Mouse (Mus musculus): ENCODE data around the gene Igsf9b. TPM values are rescaled to one million over a fixed set of nuclear protein-coding genes. Genes with fewer than 3 reads are reported as not detected.
A peak's percentile ranks its signal among the peaks of the same experiment; 100 is the strongest.

Gene Igsf9b
- polyA plus RNA-seq, 1 experiment from 2014 or later: 1.4 TPM

- DNase-seq (ENCODE audit: low spot score) (no peak), ATAC-seq (no peak)
- TF ChIP-seq EP300 (IDR thresholded peaks at IDR 0.05): no peak
- TF ChIP-seq CTCF (IDR thresholded peaks at IDR 0.05): no peak
- Histone ChIP-seq H3K9me3 (ENCODE audit: low read length) (no peaks in the 10 kb centered on the region), H3K4me2 (replicated peaks; ENCODE audit: low read depth, low read length) (no peak overlapping the region), H3K36me3 (ENCODE audit: insufficient read depth, low read length) (no peaks in the 10 kb centered on the region), H3K27ac (ENCODE audit: low read length) (no peak overlapping the region), H3K4me1 (ENCODE audit: insufficient read depth, low read depth, low read length) (no peaks in the 10 kb centered on the region), H3K9ac (replicated peaks; ENCODE audit: low read depth) (no peak overlapping the region), H3K27me3 (replicated peaks; ENCODE audit: insufficient read depth, low read length) (no peaks in the 10 kb centered on the region), H3K4me3 (ENCODE audit: low read depth, low read length) (no peak overlapping the region)
- 84% methylated on average over 7 of the region's 7 CpGs for whole genome bisulfite sequencing
Observed at GRCm38 (mm10) chr9:27322277-27322676, 23.3 kb downstream of the Igsf9b start.

DNA sequence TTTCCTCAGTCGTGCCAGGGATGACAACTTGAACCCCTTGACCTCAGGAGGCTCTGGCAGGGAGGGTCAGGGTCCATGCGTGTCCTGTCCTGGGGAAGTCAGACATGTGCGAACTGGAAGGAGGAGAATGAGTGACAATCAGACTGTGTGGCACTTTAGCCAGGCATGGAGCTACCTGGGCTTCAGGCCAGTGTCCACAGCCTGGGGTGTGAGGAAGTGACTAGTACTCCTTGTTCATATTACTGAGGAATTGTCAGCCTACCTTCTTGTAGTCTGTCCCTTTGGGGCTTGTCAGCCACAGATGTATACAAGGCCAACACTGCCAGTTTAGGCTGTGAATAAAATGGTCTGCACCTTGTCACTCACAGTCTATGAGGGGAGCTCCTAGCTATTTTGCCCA, 24.4 kb downstream of the Igsf9b start:
- Histone ChIP-seq H3K4me1 (ENCODE audit: insufficient read depth, low read depth, low read length) (no peaks in the 10 kb centered on the region), H3K4me2 (replicated peaks; ENCODE audit: low read depth, low read length) (no peak overlapping the region), H3K27me3 (replicated peaks; ENCODE audit: insufficient read depth, low read length) (no peaks in the 10 kb centered on the region), H3K27ac (ENCODE audit: low read length) (no peak overlapping the region), H3K4me3 (ENCODE audit: low read depth, low read length) (no peak overlapping the region), H3K9ac (replicated peaks; ENCODE audit: low read depth) (no peak overlapping the region), H3K36me3 (ENCODE audit: insufficient read depth, low read length) (no peaks in the 10 kb centered on the region), H3K9me3 (ENCODE audit: low read length) (no peaks in the 10 kb centered on the region)
- TF ChIP-seq CTCF (IDR thresholded peaks at IDR 0.05): no peak
- TF ChIP-seq EP300 (IDR thresholded peaks at IDR 0.05): no peak
- no peak for ATAC-seq
- no peak for DNase-seq (ENCODE audit: low spot score)
- WGBS: 64% methylated on average over 3 of the region's 3 CpGs

- H3K4me1 ChIP-seq (ENCODE audit: insufficient read depth, low read depth, low read length): no peaks in the 10 kb centered on the region
Observed at GRCm38 (mm10) chr9:27325920-27326319, 26.9 kb downstream of the Igsf9b start.

GRCm38 (mm10) chr9:27327558-27327957, 28.6 kb downstream of the Igsf9b start:
- Histone ChIP-seq H3K27ac (ENCODE audit: low read length) (no peak overlapping the region), H3K9ac (replicated peaks; ENCODE audit: low read depth) (no peak overlapping the region), H3K36me3 (ENCODE audit: insufficient read depth, low read length) (no peaks in the 10 kb centered on the region), H3K4me3 (ENCODE audit: low read depth, low read length) (no peak overlapping the region), H3K4me2 (replicated peaks; ENCODE audit: low read depth, low read length) (no peak overlapping the region), H3K9me3 (ENCODE audit: low read length) (no peaks in the 10 kb centered on the region), H3K4me1 (ENCODE audit: insufficient read depth, low read depth, low read length) (no peaks in the 10 kb centered on the region), H3K27me3 (replicated peaks; ENCODE audit: insufficient read depth, low read length) (no peaks in the 10 kb centered on the region)
- DNase-seq (ENCODE audit: low spot score) (no peak), ATAC-seq (no peak)
- TF ChIP-seq CTCF (IDR thresholded peaks at IDR 0.05) (no peak), EP300 (IDR thresholded peaks at IDR 0.05) (no peak)
- 87% methylated on average over 3 of the region's 3 CpGs for WGBS

More at GRCm38 (mm10) chr9:27325920-27326319, 26.9 kb downstream of the Igsf9b start:
- H3K9ac ChIP-seq (replicated peaks; ENCODE audit: low read depth): no peak overlapping the region
- no peak overlapping the region for H3K27ac ChIP-seq (ENCODE audit: low read length)
- no peak overlapping the region for H3K4me3 ChIP-seq (ENCODE audit: low read depth, low read length)
- H3K36me3 ChIP-seq (ENCODE audit: insufficient read depth, low read length): no peaks in the 10 kb centered on the region
- DNase-seq (ENCODE audit: low spot score) (peak; percentile 39), ATAC-seq (no peak)
- no peaks in the 10 kb centered on the region for H3K27me3 ChIP-seq (replicated peaks; ENCODE audit: insufficient read depth, low read length)
- no peaks in the 10 kb centered on the region for H3K9me3 ChIP-seq (ENCODE audit: low read length)
- no peak overlapping the region for H3K4me2 ChIP-seq (replicated peaks; ENCODE audit: low read depth, low read length)
- WGBS: 51% methylated on average over 2 of the region's 2 CpGs
- TF ChIP-seq CTCF (IDR thresholded peaks at IDR 0.05) (peak; percentile 88), EP300 (IDR thresholded peaks at IDR 0.05) (no peak)

GRCm38 (mm10) chr9:27330374-27330773, 31.4 kb downstream of the Igsf9b start:
- H3K9me3 ChIP-seq (ENCODE audit: low read length): no peaks in the 10 kb centered on the region
- no peak for ATAC-seq
- no peak overlapping the region for H3K9ac ChIP-seq (replicated peaks; ENCODE audit: low read depth)
- no peak overlapping the region for H3K4me2 ChIP-seq (replicated peaks; ENCODE audit: low read depth, low read length)
- no peak for DNase-seq (ENCODE audit: low spot score)
- no peaks in the 10 kb centered on the region for H3K4me1 ChIP-seq (ENCODE audit: insufficient read depth, low read depth, low read length)
- TF ChIP-seq EP300 (IDR thresholded peaks at IDR 0.05) (no peak), CTCF (IDR thresholded peaks at IDR 0.05) (no peak)
- 65% methylated on average over 4 of the region's 4 CpGs for WGBS
- H3K4me3 ChIP-seq (ENCODE audit: low read depth, low read length): no peak overlapping the region
- H3K27me3 ChIP-seq (replicated peaks; ENCODE audit: insufficient read depth, low read length): no peaks in the 10 kb centered on the region
- no peak overlapping the region for H3K27ac ChIP-seq (ENCODE audit: low read length)
- no peaks in the 10 kb centered on the region for H3K36me3 ChIP-seq (ENCODE audit: insufficient read depth, low read length)

DNA sequence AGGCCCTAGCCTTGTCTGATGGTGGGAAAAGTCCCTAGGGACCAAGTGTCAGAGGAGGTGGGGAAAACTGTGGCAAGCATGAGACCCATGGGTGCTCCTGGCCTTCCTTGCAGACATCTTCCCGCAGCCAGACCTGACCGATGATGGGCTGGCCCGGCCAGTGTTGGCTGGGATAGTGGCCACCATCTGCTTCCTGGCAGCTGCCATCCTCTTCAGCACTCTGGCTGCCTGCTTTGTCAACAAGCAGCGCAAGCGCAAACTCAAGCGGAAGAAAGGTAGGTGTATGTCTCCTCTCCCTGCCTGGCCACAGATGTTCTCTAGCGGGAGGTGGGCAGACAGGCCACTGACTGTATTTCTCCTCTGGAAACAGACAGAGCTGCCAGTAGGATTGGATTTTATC, 32.5 kb downstream of the Igsf9b start:
- WGBS: 85% methylated on average over 7 of the region's 7 CpGs
- no peak overlapping the region for H3K27ac ChIP-seq (ENCODE audit: low read length)
- H3K4me2 ChIP-seq (replicated peaks; ENCODE audit: low read depth, low read length): no peak overlapping the region
- H3K36me3 ChIP-seq (ENCODE audit: insufficient read depth, low read length): no peaks in the 10 kb centered on the region
- no peaks in the 10 kb centered on the region for H3K9me3 ChIP-seq (ENCODE audit: low read length)
- ATAC-seq (no peak), DNase-seq (ENCODE audit: low spot score) (no peak)
- TF ChIP-seq EP300 (IDR thresholded peaks at IDR 0.05): no peak
- TF ChIP-seq CTCF (IDR thresholded peaks at IDR 0.05): no peak
- H3K4me1 ChIP-seq (ENCODE audit: insufficient read depth, low read depth, low read length): no peaks in the 10 kb centered on the region
- no peak overlapping the region for H3K9ac ChIP-seq (replicated peaks; ENCODE audit: low read depth)
- no peak overlapping the region for H3K4me3 ChIP-seq (ENCODE audit: low read depth, low read length)
- H3K27me3 ChIP-seq (replicated peaks; ENCODE audit: insufficient read depth, low read length): no peaks in the 10 kb centered on the region

GRCm38 (mm10) chr9:27334895-27335294, 35.9 kb downstream of the Igsf9b start:
- no peak for DNase-seq (ENCODE audit: low spot score)
- 76% methylated on average over 9 of the region's 9 CpGs for WGBS

More at GRCm38 (mm10) chr9:27334895-27335294, 35.9 kb downstream of the Igsf9b start:
- no peak overlapping the region for H3K27ac ChIP-seq (ENCODE audit: low read length)
- no peak overlapping the region for H3K9ac ChIP-seq (replicated peaks; ENCODE audit: low read depth)
- H3K9me3 ChIP-seq (ENCODE audit: low read length): no peaks in the 10 kb centered on the region
- no peak overlapping the region for H3K4me3 ChIP-seq (ENCODE audit: low read depth, low read length)
- no peak for ATAC-seq
- no peaks in the 10 kb centered on the region for H3K36me3 ChIP-seq (ENCODE audit: insufficient read depth, low read length)
- no peaks in the 10 kb centered on the region for H3K4me1 ChIP-seq (ENCODE audit: insufficient read depth, low read depth, low read length)
- no peaks in the 10 kb centered on the region for H3K27me3 ChIP-seq (replicated peaks; ENCODE audit: insufficient read depth, low read length)
- H3K4me2 ChIP-seq (replicated peaks; ENCODE audit: low read depth, low read length): no peak overlapping the region
- TF ChIP-seq EP300 (IDR thresholded peaks at IDR 0.05): no peak
- TF ChIP-seq CTCF (IDR thresholded peaks at IDR 0.05): no peak
